Mouse (Mus musculus): ENCODE measurements at regions not wholly inside any gene's neighbourhood (a gene's known extent, or its start where the extent isn't known, plus 50 kb on each side); places are given as distances from the start of the nearest gene placed in this dataset.

DNA sequence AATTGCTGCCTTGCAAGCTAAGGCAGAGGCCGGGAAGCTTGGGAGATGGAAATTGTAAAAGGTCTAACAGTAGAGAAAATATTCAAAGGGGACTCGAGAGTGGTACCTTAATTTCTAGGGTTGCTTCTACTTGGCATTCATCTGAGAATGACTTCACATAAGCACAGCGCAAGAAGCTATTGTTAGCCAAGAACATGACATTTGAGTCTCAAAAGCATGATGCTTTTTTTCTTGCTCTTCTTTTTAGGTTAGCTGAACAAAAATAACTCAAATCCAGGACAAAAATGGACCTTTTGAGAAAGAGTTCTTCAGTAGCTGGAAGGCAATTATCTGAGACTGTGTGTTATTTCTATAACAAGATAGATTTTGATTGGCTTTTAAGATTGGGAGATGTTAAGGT is 1042.0 kb upstream of the Cited2 start:
- TF ChIP-seq POLR2A (IDR thresholded peaks at IDR 0.05; ENCODE audit: low read depth, low read length) (no peak), CTCF (IDR thresholded peaks at IDR 0.05; ENCODE audit: borderline replicate concordance, insufficient read depth, low read length) (no peak)
